ENCODE assay signal across 16 mouse cellular contexts in genomic region chr9:112370746-112371145, GRCm38 (mm10).
"Had no signal": no experiment of that assay in that cellular context is flagged by ENCODE, and none has a peak within 500 bp of the region (broad histone marks: within the 10 kb centered on the region; RNA-seq: fewer than 3 reads in every experiment).

No protein-coding gene starts in this region.

- H3K4me3 ChIP-seq: neural tube, embryonic 12.5 days; neural tube, embryonic 13.5 days; neural tube, embryonic 15.5 days; stomach, embryonic 15.5 days had no signal

- DNase-seq: right cerebral cortex, adult 18-20 months; right cerebral cortex, postnatal 14 days; right cerebral cortex, postnatal 25 days; right cerebral cortex, postnatal 4 days; spleen, adult 18-20 months; thymus, adult 18-20 months; thymus, adult 2 months; thymus, postnatal 14 days; thymus, postnatal 25 days; thymus, postnatal 36 days; thymus, postnatal 4 days had no signal

- H3K9me3 ChIP-seq: neural tube, embryonic 12.5 days; neural tube, embryonic 13.5 days; neural tube, embryonic 15.5 days; stomach, embryonic 15.5 days had no signal

- H3K27me3 ChIP-seq: neural tube, embryonic 12.5 days; neural tube, embryonic 13.5 days; neural tube, embryonic 15.5 days; stomach, embryonic 15.5 days had no signal

- H3K27ac ChIP-seq: neural tube, embryonic 12.5 days; neural tube, embryonic 13.5 days; neural tube, embryonic 15.5 days; stomach, embryonic 15.5 days; stomach, postnatal 0 days had no signal

- H3K4me1 ChIP-seq: neural tube, embryonic 12.5 days; neural tube, embryonic 13.5 days; neural tube, embryonic 15.5 days; stomach, embryonic 15.5 days had no signal

- H3K36me3 ChIP-seq: neural tube, embryonic 12.5 days; neural tube, embryonic 13.5 days; neural tube, embryonic 15.5 days; stomach, embryonic 15.5 days had no signal
